Mouse (Mus musculus) retina, postnatal 1 day (tissue): ENCODE results near the gene Ppm1h.

Experiments used
- DNase-seq: peaks from one replicate; pipeline ENCODE4 v3.0.0-alpha.2; 2012

Gene Ppm1h

DNA sequence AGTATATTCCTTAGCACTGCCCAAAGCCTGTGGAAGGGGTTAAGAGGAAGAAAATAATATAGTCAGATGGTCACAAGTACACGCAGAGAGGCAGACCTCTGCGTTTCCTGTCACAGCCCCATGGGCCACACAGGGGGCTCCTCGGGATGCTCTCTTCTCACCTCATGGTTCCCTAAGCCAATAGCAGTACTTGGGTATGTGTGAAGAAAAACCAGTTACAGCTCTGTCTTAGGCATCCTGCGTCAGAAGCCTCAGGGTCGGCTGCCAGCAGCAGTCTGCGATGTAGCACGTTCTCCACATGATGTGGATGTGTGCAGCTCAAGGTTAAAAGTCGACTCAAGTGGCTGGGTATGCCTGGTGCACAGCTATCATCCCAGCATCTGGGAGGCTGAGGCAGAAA lies 139.2 kb downstream of the Ppm1h start:
- DNase-seq = no peak

DNA sequence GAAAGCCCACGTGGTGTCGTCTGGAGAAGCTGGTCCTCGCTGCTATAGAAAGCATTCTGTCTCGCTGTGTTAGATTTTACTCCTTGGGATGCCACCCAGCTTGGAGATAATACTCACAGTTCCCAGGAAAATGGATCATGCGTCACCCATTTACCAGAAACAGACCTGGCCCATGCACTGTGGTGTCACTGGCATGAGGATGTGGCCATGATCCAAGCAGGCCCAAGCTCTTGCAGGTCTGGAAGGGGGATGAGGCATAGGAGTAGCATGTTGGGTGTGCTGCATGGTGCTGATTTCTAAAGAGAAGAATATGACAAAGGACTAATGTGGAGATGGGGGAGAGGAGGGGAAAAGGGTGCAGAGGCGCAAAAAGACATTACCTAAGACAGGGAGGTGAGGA lies 141.2 kb downstream of the Ppm1h start:
- DNase-seq = no peak

DNA sequence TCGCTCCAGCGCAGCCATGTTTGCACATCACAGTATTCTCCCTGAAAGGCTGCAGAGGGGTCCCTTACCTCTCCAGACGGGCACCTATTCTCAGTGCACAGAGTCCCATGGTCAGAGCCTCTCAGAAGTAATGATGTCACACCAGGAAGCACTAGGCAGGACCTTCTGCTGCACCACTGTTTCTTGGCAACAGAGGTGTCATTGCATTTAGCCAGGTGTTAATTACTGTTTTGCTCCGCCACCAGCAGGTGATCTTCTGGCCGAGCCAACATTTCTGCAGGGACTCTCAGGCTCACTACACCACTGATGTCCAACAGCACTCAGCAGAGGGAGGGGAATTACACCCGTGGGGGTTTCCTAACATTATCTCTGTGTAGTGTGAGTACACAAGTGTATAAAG lies 143.0 kb downstream of the Ppm1h start:
- DNase-seq = no peak

DNA sequence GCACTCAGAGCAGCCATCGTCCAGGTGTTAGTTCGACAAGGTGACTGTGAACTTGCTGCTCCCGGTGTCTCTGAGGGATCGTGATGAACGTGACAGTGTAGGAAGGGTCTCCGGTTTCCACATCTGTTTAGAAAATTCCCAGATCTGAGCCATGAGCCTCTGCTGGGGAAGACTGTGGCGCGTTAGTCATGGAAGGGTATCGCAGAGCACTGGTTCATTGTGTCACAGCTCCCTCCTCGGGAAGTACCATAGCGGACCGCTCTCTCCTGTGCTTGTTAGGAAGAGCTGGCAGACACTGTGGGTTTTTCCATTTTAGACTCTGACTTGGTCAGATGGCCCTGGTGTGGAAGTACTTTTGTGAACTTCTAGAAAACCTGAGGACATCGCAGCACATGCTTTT lies 145.1 kb downstream of the Ppm1h start:
- no peak for DNase-seq

DNA sequence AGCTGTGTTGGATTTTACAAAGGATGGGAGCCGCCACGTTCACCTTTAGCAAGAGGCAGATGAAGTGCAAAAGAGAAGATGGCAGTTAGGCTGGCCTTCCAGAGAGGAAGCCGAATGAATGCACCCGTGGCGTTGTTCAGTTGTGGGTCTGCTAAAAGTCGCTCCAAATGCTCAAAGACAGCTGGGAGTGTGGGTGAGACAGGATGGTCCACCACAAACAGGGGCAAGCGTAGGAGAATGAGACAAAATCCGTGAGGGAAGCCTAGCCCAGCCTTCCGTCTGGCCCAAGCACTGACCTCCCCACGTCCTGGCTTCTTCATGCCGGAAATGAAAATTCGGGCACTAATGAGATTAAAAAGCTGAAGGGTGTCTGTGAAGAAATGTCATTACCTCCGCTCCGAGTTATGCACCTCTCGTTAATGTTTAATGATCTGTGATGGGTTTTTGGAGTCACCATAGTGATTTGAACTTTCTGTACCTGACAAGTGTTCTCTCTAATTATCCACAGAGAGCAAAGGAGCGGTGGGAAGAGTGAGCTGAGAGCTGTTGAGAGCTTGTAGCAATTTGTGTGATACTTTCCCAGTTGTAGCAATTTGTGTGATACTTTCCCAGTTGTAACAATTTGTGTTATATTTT lies 148.3 kb downstream of the Ppm1h start:
- DNase-seq = peak; percentile 38

DNA sequence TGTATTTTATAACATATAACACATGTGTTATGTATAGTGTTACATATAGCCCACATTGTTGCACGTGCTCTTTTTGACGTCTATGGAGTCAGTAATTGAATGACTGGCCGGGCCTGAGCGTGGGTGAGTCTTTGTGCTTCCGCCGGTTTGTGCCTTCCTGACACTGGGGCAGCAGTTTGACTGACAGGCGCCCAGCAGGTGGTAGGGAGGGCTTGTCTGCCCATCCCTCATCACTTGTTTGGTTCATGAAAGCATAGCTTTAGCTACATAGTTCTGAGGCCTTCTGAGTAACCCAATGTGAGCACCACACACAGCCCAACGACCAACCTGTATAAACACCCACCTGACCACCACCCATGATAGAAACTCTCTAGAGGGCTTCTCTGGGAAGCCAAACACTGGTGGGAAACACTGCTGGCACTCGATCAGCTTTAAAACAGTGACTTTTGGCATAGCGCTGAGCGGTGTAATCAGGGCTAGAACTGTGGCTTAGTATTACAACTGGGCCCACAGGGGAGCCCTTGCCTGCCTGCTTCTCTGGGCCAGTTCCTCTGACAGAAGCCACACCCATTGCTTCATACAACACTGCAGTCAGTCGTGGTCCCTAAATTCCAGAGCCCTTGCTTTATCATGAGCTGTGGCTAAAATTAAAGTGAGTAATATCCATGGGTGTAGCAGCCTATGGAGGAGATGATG lies 149.3 kb downstream of the Ppm1h start:
- DNase-seq = no peak

DNA sequence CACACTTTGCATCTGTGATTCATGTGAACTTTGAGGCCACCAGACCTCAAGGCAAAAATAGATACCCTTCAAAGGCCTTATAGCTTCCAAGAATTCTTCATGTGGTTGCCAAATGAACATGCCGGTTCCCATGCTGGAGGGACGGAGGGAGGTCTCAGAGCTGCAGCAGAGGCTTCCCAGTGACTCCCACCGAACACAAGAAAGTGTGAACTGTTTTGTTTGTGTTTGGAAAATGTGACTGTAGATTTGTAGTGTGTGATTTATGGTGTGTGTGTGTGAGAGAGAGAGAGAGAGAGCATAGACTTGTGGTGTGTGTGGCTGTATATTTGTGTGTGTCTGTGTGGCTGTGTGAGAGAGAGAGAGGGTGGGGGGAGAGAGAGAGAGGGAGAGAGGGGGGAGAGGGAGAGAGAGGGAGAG lies 151.2 kb downstream of the Ppm1h start:
- DNase-seq = no peak

DNA sequence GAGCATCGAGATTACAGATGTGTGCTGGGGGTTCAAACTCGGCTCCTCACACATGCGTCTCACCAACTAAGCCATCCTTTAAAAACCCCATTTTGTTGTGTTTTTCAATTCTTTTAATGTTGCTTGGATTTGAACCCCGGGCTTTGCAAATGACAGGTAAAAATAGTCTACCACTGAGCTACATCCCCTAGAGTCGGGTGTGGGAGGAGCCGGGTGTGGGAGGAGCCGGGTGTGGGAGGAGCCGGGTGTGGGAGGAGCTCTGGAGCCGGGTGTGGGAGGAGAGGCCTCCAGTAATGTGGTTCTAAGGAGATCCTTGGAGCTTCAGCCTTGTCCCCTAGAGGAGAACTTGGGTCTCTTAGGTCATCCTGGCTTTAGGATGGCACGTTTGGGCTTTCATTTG lies 152.1 kb downstream of the Ppm1h start:
- no peak for DNase-seq

DNA sequence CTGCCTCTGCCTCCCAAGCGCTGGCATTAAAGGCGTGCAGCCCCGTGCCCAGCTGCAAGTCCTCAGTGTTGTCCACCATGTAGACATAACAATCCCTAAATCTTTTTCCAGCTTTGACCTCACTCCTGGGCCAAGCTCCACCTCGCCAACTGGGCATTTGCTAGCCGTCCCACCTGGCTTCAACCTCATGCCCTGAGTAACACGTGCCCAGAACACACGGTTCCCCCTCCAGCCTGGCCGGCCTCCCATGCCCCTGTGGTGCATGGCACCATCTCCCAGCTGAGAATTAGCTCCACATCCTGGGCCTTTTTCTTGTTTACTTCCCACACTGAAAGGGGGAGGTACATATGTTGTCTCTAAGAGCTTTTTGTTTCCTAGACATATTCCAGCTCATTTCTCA lies 163.5 kb downstream of the Ppm1h start:
- DNase-seq = no peak

DNA sequence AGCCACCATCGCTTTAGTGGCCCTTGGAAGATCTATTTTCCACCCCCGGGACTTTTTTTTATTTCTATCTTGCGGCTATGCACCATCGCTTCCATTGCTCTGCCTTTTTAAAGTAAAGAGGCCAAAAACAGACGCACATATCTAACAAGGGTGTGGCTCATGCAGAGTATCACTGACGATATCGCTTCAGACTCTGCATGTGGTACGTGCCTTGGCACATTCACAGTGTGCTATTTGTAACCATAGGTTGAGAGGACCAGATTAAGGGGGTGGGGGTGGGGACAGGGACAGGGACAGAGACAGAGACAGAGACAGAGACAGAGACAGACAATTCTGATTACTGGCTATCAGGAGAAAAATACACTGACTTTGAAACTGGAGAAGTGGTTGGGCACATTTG lies 164.4 kb downstream of the Ppm1h start:
- no peak for DNase-seq

DNA sequence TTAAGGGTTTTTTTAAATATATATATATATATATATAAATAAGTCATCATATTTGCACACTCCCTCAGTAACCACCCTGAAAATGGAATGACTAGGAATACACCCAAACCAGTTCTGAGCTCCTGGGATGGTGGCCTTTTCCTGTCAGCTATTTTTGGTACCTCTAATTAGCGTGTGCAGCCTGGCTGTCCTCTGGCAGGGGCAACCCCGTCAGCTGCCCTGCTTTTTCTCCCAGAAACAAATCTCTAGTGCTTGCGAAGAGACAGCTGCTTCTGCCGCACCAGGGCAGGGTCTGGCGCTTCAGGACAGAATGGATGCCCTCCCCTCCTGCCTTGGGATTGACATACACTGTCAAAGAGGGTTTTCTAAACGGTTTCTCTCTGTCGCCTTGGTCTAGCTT lies 166.9 kb downstream of the Ppm1h start:
- DNase-seq = peak; percentile 83

DNA sequence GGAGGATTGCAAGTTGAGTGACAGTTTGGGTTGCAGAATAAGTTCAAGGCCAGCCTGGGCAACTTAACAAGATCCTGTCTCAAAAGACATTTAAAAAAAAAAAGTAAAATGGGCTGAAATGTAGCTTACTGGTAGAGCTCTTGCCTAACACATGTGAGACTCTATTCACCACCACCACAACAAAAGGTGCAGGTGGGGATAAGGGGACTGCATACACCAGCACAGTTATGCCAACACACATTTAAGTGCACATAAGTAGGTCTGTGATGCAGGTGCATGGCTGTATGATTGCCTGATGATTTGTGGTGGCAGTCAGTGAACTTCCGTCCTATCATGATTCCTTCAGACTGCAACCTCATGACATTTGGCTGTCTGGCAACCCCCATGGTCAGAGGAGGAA lies 167.9 kb downstream of the Ppm1h start:
- DNase-seq = no peak

DNA sequence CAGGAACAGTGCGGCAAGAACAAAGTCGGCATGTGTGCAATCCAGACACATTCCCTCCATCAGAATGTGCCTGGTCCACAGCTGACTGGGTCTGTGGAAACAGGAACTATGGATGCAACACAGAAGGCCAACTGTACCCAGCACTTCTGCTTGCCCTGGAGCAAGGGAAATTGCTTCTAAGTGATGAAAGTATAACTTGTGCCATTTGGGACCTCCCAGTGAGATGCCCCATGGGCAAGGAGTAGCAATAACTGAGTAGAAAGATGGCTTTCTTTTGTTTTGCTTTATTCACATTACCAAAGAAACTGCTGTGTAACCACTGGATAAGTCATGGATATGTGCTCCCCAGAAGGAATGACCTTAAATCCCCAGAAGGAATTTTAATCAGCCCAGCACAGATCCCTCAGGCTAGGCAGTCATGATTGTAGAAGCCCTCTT lies 169.5 kb downstream of the Ppm1h start:
- DNase-seq = no peak

DNA sequence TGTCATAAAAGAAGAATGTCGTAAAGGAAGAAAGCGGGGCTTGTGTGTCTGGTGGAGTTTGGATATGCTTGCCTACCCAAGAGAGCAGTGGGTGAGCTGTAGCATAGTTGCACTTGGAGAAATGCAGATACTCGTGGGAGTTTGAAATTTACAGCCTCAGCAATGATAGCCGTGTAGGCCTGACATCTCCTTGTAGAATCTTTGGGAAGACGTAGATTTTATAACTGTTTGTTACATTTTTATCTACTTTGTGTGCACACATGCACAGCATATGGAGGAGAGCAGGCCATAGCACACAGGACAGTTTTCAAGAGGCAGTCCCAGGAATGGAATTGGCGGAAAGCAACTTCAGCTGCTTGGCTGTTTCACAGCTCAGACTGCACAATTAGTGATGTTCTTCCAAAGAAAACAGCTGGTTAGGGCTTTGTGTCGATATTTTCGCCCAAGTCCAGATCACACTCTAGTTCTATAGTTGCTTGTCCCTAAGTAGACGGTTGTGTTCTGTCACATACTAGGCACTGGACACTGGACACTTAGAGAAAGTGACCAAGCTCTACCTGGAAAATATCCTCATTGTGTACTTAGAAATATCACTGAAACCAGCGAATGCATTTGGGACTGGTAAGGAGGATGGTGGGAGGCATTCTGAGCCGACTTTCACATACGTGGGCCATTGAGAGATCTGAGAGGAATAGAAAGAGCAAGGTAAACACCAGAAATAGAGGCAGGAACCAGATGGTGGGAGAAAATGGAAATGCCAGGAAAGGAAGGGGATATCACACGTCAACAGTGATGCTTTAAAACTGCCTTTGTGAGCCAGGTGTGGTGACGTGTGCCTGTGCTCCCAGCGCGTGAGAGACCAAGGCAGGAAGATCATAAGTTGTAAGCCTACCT lies 173.0 kb downstream of the Ppm1h start:
- DNase-seq = no peak

DNA sequence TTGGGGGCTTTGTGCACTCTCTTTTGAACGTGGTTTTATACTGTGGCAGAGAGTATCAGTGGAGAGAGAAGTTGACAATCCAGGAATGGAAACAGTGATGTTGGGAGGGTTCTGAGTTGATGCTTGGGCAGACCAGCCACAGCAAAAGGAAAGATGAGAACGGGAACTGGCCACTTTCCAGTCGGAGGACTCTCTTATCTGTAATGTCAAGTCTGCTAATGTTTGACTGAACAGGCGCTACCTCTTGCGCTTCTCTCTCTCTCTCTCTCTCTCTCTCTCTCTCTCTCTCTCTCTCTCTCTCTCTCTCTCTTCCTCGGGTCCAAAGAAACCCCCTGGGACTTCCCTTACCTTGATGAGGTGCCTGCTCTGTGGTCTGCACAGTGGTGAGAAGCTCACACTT lies 176.0 kb downstream of the Ppm1h start:
- DNase-seq = no peak

DNA sequence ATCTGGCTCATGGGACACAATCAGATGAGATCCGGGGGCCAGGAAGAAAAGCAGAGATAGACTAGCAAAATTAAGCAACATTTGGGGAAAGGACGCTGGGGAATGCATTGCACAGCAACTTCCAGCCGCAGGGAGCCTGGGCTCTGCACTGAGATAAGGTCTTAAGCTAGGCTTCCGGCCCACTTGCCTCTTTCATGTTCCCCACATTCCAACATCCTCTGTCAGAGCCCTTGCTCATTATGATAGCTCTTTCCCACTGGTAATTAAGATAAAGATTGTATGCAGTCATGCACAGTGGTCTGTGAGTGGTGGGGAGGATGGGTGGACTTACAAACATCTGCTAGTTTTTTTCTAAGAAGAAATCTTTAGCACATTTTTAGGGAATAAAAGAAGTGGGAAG lies 176.6 kb downstream of the Ppm1h start:
- DNase-seq = peak; percentile 40

DNA sequence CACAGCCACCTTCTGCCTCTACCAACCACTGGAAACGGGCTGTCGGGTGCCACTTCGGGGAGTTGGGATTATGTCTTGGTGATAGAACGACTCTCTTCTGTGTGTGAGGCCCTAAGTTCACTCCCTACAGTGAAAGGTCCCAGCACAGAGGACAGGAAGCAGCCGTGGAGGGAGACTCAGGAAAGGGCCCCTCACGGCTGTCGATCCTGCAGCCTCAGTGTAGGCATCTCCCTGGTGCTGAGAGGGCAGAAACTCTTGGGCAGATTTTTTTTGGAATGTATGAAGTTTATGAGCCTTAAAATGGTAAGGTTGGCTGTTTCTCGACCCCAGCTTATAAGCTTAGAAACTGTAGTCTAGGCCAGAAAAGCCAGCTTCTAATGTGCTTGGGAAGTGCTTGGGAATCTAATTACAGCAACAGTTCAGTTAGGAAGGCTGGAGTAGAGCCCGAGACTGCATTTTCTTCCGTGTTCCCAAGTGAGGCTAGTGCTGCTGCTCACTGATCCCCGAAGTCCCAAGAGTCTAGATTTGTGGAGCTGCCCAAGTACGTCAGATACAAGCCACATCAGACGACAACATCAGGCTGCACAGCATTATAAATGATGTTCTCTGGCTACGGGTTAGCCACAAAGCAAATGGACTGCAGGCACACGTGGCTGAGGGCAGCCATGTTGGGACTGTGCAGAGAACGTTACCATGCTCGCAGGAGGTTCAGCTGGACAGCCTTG lies 177.6 kb downstream of the Ppm1h start:
- DNase-seq = no peak

DNA sequence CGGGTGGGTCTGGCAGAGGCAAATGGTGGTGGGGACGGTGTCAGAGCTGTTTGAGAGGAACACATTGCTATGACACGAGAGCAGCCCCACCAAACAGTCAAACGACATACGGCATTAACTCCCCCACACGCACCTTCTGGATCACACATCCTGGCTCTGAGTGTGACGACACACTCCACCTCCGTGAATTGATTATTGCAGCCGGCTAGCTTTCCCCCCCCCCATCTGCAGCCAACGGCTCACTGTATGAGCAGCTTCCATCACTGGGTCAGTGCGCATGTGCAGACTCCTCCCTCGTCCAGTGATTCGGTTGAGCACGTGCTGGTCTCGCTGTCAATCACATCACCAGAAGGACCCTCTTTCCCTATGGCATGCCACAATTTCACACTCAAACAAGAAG lies 178.6 kb downstream of the Ppm1h start:
- DNase-seq = no peak

DNA sequence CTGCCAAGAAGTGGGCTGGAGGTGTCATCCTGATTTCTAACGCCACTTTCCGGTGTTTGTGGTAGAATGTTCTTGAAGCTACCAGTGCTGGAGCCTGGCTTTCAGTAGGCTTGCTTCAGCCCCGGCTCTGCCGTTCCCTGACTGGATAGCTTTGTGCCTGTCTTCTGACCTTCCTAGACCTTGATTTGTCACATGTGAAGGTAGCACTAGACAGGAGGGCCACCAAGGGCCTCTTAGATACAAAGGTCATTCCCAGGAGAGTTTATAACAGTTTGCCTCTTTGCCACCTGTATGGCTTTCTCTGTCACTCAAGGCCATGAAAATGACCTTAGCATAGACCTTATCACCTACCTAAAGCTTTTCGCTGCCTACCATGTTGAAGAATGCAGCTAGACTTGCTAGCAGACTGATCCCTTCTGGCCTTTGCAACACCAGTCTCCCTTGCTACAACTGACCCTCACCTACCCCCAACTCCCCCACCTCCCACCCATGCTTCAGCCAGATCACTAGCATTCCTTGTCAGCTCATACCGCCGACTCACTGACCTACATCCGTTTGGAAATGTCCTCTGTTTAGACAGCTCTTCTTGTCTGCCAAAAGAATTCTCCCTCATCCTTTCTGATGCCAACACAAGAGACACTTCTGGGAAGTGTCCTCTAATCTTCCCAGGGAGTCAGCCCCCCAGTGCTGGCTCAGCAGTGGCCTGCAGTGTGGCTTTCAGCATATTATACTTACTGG lies 180.5 kb downstream of the Ppm1h start:
- DNase-seq = peak; percentile 63

DNA sequence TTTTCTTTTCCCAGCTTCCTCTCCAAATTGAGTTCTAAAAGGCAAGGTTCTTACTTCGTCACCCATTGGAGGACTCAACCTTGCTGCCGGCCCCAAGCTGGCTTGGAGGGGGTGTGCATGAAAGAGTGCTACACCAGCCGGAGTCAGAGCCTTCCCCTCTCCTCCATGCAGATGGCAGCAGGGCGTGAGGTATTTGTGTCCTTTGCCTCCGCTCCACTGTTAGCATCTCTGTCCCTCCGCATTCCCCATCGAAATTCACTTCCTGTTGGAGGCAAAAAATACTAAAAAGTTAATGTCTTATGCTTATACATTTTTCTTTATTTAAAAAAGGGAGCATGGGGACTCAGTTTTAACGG lies 181.1 kb downstream of the Ppm1h start:
- no peak for DNase-seq

DNA sequence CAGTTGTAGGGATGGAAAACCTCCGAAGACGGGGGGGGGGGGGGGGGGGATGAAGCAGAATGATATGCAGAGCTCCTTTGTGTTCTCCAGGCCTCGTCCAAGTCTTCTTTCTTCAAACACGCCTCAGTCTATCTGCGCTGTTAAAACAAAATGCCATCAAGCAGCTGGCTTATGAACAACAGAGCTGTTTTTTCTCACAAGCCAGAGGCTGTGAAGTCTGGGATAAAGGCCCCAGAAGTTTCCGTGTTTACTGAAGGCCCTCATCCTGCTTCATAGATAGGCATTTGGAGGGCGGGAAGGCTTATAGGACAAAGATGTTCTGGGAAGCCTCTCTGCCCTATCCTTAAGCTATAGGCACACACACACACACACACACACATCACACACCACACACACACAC lies 181.5 kb downstream of the Ppm1h start:
- peak; percentile 16 for DNase-seq

DNA sequence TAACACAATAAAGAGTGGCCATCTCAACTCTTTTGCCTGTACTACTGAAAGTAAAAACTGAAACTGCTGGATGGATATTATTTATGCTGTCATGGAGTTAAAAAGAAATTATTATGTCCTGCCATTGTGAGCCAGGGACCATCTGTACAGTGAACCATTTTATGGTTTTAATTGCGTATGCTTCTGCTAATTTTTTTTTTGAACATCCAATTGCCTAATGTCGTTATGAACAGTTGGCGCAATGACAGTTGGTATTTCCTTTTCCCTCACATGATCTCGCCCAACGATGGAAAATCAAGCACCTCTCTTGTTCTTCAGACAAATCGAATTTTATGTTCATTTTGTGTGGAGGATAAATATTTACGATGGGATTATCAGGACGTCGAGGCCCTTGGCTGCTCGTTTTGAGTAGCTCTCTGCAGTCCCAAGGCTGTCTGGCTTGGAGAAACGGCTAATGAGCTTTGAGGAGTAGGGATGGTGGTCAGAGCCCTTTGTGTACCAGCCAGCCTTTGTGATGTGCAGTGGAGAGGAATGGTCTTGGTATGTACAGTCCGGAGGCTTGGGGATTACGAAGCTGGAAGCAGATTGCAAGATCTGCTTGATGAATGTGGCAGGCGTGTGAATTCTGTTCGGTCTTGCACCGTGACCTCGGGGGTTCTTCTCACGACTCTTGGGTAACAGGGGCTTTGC lies 183.3 kb downstream of the Ppm1h start:
- DNase-seq = peak; percentile 88
